Mouse (Mus musculus) monocyte, adult 5-6 weeks (primary cell): ENCODE data around the gene Plekhm2. TPM values are rescaled to one million over a fixed set of nuclear protein-coding genes. Genes with fewer than 3 reads are reported as not detected.
A peak's percentile ranks its signal among the peaks of the same experiment; 100 is the strongest.

Experiments used
- ATAC-seq: fragments of 153-309, 156-312 bp; replicated peaks from 2 replicates; pipeline ENCODE4 v1.8.0; 2017; ENCODE audit warnings: mild to moderate bottlenecking; ENCODE audit not compliant: low TSS enrichment, insufficient number of reproducible peaks, severe bottlenecking, poor library complexity, low FRiP score
- total RNA-seq: library from RNA; stranded (forward); fragments of 200-1000, 200-491, 200-594 nt; gene quantifications from 3 replicates; pipeline ENCODE4 v1.2.3, GENCODE M21; 2017

Plekhm2 gene
- total RNA-seq, 1 experiment from 2014 or later: 15.7 TPM

GRCm38 (mm10) chr4:141617863-141618564 is 46.7 kb downstream of the Plekhm2 start:
- no peak for ATAC-seq

DNA sequence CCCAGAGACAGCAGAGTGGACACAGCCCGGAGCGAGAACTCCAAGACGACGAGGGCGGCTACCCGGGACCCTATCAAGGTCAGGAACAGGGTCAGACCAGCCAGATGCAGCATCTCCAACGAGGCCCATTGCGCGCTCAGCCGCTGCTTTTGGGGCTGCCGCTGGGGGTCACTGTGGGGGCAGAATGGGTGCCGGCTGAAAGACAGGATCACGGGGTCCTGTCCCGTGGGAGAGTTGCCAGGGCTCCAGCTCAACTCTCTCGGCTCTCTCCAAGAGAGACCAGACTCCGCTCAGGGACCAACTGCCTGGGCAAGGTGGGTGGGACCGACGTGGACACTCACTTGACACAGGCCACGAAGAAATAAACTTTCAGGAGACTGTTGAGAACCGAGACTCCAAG is 47.4 kb downstream of the Plekhm2 start:
- ATAC-seq: no peak

- ATAC-seq: no peak
These were observed 47.9 kb downstream of the Plekhm2 start for GRCm38 (mm10) chr4:141616811-141617210.

DNA sequence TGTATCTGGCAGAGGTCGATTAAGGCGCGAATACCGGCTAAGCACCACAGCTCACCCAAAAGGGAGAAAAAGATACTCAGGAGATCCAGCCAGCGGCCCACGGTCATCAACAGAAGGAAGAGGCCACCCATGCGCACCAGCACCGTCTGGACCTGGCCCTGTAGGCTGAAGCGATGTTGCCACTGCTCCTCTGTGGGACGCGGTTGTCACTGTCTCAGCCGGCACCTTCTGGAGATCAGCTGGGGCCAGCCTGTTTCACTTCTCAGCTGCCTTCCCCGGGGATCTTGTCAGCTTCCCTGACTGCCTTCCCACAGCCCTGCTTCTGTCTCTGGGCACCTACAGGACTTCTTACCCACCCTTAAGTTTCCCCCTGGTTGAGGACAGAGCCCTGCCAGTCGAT is 49.8 kb downstream of the Plekhm2 start:
- no peak for ATAC-seq

GRCm38 (mm10) chr4:141609538-141609937 is 55.2 kb downstream of the Plekhm2 start:
- no peak for ATAC-seq

GRCm38 (mm10) chr4:141605861-141606260 is 58.8 kb downstream of the Plekhm2 start, which contains the start of gene Fblim1:
Gene Fblim1, minus strand, starts transcription at chr4:141606096.
- no peak for ATAC-seq

DNA sequence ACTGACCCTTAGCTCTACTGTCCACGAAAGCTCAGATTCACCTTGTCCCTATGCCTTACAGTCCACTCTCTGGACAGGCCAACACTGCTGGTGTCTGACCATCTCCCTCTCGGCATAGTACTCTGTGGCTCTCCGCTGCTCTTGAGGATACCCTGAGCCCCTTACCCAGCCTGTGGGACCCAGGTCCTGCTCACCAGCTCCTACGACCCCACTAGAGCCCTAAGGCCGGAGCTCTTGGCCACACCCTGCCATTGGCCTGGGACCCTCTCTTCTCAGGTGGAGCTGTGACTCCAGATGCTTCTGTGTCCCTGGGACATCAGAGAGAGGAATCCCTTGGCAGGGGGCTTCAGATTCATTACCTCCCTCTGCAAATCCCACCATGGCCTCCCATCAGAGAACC is 59.3 kb downstream of the Plekhm2 start:
- 0 out of 2 replicates have a peak, but pooled peaks have one; percentile 17 for ATAC-seq

GRCm38 (mm10) chr4:141604493-141604892 is 60.2 kb downstream of the Plekhm2 start:
- ATAC-seq: no peak

GRCm38 (mm10) chr4:141603921-141604320 is 60.8 kb downstream of the Plekhm2 start:
- ATAC-seq: no peak

DNA sequence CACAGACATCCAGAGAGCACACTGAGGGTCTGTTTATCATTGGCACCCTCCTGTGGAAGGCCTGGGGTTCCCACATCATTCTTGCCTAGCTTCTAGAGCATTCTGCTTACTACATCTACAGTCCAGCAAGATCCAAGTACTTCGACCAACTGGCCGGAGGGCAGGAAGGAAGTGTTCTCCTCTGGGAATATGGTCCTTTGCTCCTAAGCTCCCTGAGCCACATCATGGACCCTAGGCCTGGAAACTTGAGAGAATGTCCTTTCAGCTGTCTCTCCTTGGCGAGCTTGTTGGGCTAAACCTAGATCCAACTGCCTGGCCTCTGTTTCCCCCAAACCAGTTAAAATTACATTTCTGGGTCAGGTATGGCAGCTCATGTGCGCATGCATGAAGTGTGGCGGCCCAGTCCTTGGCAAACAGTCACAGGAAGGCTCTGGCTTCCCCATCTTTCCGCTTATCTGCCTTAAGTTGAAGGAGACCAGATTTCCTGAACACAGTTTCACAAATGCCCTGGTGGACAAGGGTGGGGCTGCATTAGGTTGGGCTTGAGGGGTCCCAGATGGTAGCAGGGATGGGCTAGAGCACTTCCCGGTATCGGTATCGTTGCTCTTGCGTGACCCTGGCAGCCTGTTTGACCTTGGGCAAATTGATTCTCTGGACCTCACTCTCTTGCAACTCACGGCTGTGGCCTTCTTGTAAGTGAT is 62.0 kb downstream of the Plekhm2 start:
- ATAC-seq: no peak

- no peak for ATAC-seq
These were observed 63.4 kb downstream of the Plekhm2 start for GRCm38 (mm10) chr4:141601148-141601862.

DNA sequence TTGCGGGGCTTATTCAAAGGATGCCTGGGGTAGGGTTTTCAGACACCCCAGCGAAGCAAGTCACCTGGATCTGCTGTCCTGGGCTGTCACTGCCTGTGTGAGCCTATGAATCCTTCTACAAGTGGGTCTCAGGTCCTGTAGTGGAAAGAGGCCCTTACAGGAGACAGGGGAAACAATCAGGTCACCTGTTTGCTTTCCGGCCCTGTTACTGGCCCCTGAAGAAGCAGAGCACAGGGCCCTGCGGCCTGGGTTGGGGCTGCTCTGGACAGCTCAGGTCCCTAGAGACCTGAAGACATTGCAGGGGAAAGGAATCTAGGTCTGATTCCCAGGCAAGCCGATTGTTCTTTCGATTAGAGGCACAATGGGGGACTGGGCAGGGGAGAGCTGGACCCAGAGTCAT is 64.3 kb downstream of the Plekhm2 start:
- no peak for ATAC-seq

DNA sequence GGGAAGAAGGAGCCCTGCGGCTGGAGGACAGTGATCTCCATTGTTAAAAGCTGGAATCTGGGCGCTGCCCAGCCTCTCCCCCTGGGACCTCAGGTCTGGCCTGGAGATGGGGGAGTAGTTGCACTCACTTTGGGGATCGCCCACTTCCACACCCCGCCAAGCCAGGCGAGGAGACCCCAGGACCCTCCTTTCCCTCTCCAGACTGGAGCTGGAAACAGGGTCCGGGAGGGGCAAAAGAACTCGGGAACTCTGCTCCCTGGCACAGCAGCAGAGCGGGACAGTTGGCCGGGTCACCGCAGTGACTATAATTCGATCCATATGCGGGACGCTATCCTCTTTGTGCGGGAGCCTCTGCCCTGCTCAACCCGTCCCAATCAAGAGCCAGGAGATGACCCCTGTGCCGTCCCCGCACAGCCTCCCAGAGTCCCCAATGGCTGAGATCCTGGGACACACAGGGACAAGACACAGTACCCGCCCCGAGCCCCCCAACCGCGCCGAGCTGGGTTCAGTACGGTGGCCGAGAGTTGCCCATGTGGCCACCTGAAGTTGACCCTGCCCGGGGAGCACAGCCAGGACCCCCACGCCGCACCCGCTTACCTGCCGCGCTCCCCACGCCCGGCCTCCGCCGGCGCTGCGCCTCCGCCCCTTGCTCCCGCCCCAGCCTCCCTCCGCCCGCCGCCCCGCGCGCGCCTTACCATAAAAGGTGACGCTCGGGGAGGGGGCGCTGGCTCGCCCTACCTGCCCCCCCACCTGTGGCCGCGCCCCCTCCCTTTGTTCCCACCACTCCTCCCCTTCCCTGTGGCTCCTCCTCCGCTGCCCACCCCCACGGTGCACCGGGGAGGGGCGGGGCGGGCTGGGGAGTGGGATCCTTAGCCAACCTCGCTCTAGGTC is 65.2 kb downstream of the Plekhm2 start:
- no peak for ATAC-seq

GRCm38 (mm10) chr4:141598894-141599250 is 65.8 kb downstream of the Plekhm2 start:
- ATAC-seq: no peak

- ATAC-seq: no peak
These were observed 66.4 kb downstream of the Plekhm2 start for GRCm38 (mm10) chr4:141598199-141598893.

- no peak for ATAC-seq
These were observed 67.9 kb downstream of the Plekhm2 start for GRCm38 (mm10) chr4:141596700-141597328.

DNA sequence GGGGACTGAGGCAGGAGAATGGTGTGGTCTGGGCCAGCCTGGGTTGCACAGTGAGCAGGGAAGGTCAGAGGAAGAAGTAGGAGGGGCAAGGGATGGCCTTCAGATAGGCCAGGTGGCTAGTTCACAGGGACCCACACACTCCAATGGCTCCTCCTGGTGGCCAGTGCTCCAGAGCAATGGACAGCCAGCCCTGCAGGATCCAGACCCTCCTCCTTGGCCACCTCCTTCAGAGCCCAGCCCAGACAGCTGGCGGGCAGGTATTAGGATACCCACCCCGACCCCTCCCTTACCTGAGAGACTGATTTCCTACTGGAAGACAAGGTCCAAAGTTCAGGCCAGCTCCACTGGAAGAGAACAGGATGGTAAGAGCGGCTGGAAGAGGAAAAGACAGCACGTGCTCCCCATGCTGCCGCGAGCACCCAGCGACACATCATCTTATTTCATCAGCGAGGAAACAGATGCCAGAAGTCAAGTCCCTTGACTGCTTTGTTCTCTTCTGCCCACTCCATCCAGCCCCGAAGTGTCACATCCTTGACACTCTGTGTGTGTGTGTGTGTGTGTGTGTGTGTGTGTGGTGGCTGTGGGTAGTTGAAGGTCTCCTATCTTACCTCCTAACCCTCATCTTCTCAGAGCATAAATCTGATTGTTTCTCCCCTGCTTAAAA is 69.0 kb downstream of the Plekhm2 start:
- ATAC-seq: no peak
